Mouse (Mus musculus) limb, embryonic 13.5 days (tissue): ENCODE data around the gene F5. TPM values are rescaled to one million over a fixed set of nuclear protein-coding genes. Genes with fewer than 3 reads are reported as not detected.

Experiments used
- ATAC-seq: fragments of 200-750 bp; cut with Nextera tagmentation; 2 replicates; pipeline ENCODE4 v1.8.0; 2017; ENCODE audit warnings: low read depth, moderate number of reproducible peaks, moderate TSS enrichment; ENCODE audit not compliant: low FRiP score
- H3K27ac ChIP-seq: fragments of 300-500 bp; sonication (generic); 2 replicates; pipeline ENCODE4 v1.5.1; 2015; ENCODE audit warnings: inconsistent platforms, mild to moderate bottlenecking, moderate library complexity
- H3K27me3 ChIP-seq: fragments of 300-500 bp; sonication (generic); 2 replicates; pipeline ENCODE4 v1.6.1; 2015; ENCODE audit warnings: mild to moderate bottlenecking, inconsistent platforms
- H3K36me3 ChIP-seq: fragments of 300-500 bp; sonication (generic); 2 replicates; pipeline ENCODE4 v1.6.1; 2015; ENCODE audit warnings: inconsistent platforms, mild to moderate bottlenecking, moderate library complexity
- H3K4me1 ChIP-seq: fragments of 300-500 bp; sonication (generic); 2 replicates; pipeline ENCODE4 v1.6.1; 2015; ENCODE audit warnings: inconsistent platforms
- H3K4me2 ChIP-seq: fragments of 300-500 bp; sonication (generic); replicated peaks from 2 replicates; pipeline ENCODE4 v1.6.1; 2015; ENCODE audit warnings: inconsistent platforms, mild to moderate bottlenecking, moderate library complexity
- H3K4me3 ChIP-seq: fragments of 300-500 bp; sonication (generic); 2 replicates; pipeline ENCODE4 v1.5.1; 2015; ENCODE audit warnings: moderate library complexity, mild to moderate bottlenecking, inconsistent platforms
- H3K9ac ChIP-seq: fragments of 300-500 bp; sonication (generic); 2 replicates; pipeline ENCODE4 v1.6.1; 2015; ENCODE audit warnings: mild to moderate bottlenecking, inconsistent platforms
- H3K9me3 ChIP-seq: fragments of 300-500 bp; sonication (generic); 2 replicates; pipeline ENCODE4 v1.6.1; 2016; ENCODE audit warnings: inconsistent platforms
- WGBS: fragments of 180-500 bp; shearing (Covaris S2); methylation state at CpG from one replicate; pipeline ENCODE4 v1.1.7; 2015; 5-methylcytosine and 5-hydroxymethylcytosine counted together
- polyA plus RNA-seq: library from polyadenylated mRNA; unstranded; fragments of >200 nt; fragmentation: Nextera tagmentation; extraction: Ambion mirVana; gene quantifications from 2 replicates; pipeline ENCODE4 v1.2.1, GENCODE M21; 2015

Gene F5
- polyA plus RNA-seq, 1 experiment from 2014 or later = 0.09 TPM

DNA sequence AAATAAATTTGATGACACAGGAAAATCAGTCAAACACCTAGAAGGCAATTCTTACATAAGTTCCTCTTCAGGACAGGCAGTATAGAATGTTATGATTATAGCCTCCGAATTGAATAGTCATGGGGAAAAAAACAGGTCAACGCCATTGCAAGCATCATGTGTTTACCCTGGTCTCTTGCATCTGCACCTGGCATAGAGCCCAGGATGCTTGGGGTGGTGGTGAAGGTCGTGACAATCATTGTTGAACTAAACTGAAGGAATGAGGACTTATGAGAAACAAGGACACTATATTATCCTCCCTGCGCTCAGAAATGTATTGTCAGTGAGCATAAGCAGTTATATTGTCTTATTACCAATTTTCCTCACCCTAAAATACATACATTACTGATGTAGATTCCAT lies 17.2 kb downstream of the F5 start:
- Histone ChIP-seq H3K27ac (no peak overlapping the region), H3K4me3 (no peak overlapping the region), H3K9ac (no peak overlapping the region), H3K4me1 (no peaks in the 10 kb centered on the region), H3K4me2 (no peak overlapping the region), H3K9me3 (no peaks in the 10 kb centered on the region), H3K27me3 (no peaks in the 10 kb centered on the region), H3K36me3 (no peaks in the 10 kb centered on the region)
- no peak for ATAC-seq
- WGBS = 76% methylated on average over 4 of the region's 4 CpGs

DNA sequence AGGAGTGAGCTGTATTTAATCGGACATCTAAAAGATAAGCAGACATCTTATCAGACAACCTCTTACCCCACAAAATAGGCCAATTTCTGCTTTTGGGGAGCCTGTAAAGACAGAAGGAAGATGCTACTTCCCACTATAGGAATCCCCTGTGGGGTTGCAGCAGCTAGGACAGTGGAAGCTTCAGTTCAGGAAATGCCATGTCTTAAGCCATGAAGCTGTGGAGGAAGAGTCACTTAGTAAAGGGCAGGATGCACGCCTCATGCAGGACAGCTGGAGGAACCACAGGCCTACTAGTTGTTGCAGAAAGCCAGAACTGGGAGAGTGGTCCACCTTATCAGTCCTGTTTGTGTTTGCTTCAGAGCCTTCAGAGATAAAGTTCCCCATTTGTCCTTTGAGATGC lies 18.8 kb downstream of the F5 start:
- no peaks in the 10 kb centered on the region for H3K27me3 ChIP-seq
- no peaks in the 10 kb centered on the region for H3K9me3 ChIP-seq
- H3K4me2 ChIP-seq = no peak overlapping the region
- H3K36me3 ChIP-seq = no peaks in the 10 kb centered on the region
- 90% methylated on average over 2 of the region's 2 CpGs for WGBS
- H3K4me3 ChIP-seq = no peak overlapping the region
- H3K4me1 ChIP-seq = no peaks in the 10 kb centered on the region
- no peak overlapping the region for H3K9ac ChIP-seq
- ATAC-seq = no peak
- no peak overlapping the region for H3K27ac ChIP-seq

DNA sequence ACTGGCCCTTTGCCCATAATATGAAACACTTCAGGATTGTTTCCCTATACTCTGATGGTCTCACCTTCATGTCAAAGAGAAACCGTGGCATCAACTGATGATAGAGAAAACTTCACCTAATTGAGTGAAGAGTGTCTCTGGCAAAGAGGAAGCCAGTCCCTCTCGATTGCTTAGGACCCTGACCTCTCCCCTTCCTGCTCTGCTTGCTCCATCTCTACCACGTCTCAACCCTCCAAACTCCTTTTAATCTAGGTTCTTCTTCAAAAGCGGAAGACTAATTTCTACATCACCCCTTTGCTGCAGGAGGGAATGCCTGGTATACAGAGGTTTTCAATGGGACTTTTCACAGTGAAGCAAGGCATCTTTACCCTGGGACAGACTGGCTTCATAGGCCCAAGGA lies 21.5 kb downstream of the F5 start:
- Histone ChIP-seq H3K4me3 (no peak overlapping the region), H3K4me2 (no peak overlapping the region)
- 81% methylated on average over 4 of the region's 4 CpGs for WGBS

DNA sequence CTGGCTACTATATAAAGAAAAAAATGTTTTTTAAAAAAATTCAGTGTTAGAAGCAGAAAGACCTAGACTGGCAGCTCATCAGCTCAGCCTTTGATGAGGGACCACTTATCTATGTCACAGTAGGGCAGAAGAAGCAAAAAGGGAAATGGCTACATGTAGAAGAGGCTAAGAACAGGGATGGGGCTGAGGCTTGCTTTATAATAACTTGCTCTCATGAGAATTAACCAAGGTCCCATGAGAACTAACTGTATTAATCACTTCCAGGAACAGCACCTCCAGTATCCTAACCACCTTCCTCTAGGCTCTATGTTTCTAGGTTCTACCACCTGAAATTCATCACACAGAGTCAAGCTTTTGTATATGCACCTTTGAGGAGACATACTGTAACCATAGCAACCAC lies 25.2 kb downstream of the F5 start:
- H3K27me3 ChIP-seq = no peaks in the 10 kb centered on the region
- no peaks in the 10 kb centered on the region for H3K4me1 ChIP-seq
- ATAC-seq = no peak
- H3K4me2 ChIP-seq = no peak overlapping the region
- no peak overlapping the region for H3K4me3 ChIP-seq
- H3K9ac ChIP-seq = no peak overlapping the region
- no peak overlapping the region for H3K27ac ChIP-seq
- no peaks in the 10 kb centered on the region for H3K36me3 ChIP-seq
- H3K9me3 ChIP-seq = no peaks in the 10 kb centered on the region

More for the DNA sequence above, 21.5 kb downstream of the F5 start:
- Histone ChIP-seq H3K9me3 (no peaks in the 10 kb centered on the region), H3K9ac (no peak overlapping the region), H3K27me3 (no peaks in the 10 kb centered on the region), H3K27ac (no peak overlapping the region), H3K36me3 (no peaks in the 10 kb centered on the region), H3K4me1 (no peaks in the 10 kb centered on the region)
- no peak for ATAC-seq

DNA sequence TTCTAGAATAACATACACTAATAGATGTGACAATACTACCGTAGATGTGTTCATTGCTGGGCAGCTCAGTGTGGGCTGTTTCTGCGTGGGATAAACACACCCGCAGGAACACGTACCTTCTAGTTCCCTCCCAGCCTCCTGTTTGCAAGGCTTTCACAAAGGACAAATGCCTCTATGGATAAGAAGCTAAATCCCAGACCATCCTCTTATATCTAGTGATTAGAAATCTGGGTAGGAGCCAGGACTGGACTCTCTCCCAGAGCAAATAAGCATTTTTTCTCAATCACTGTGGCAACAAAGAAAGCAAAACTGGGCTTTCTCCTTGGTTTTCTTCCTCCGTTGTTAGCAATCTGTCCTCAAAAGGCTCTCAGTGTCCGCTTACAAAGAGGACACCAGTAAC lies 26.8 kb downstream of the F5 start:
- H3K27ac ChIP-seq = no peak overlapping the region
- H3K4me2 ChIP-seq = no peak overlapping the region
- no peaks in the 10 kb centered on the region for H3K36me3 ChIP-seq
- ATAC-seq = no peak
- H3K27me3 ChIP-seq = no peaks in the 10 kb centered on the region
- WGBS = 89% methylated on average over 6 of the region's 6 CpGs
- no peaks in the 10 kb centered on the region for H3K9me3 ChIP-seq
- H3K4me1 ChIP-seq = no peaks in the 10 kb centered on the region
- H3K9ac ChIP-seq = no peak overlapping the region
- no peak overlapping the region for H3K4me3 ChIP-seq

DNA sequence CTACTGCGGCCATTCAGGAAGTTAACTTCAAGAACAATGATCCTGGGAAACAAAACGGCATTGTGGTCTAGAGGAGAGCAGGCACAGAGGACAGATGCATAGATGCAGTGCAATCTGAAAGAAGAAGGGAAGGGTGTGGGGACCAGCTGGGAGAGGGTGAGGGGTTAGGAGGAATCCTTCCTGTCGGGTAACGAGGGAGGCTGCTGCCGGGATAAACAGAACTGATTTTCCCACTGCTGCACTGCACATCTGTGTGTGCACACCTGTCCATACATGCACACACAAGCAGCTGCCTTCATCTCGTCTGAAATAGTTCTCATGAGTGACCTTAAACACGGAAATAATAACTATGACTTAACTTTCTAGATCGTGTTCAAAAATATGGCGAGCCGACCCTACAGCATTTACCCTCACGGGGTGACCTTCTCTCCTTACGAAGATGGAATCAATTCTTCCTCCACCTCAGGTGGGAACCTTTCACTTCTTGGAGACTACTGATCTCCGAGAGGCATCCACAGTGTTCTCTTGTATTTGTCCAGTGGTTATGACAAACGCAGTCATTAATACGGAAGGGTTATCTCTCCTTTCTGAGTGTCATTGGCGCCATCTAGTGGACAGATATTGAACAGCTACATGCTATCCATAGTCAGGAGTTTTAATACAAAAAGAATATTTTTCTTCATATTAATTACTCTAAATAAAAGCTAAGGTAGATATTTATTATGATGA lies 32.7 kb downstream of the F5 start:
- H3K27me3 ChIP-seq = 0 out of 2 replicates have a peak, but pooled peaks cover 4% of the 10 kb centered on the region
- H3K4me1 ChIP-seq = no peaks in the 10 kb centered on the region
- H3K9me3 ChIP-seq = no peaks in the 10 kb centered on the region
- peak overlapping the region; percentile 22 for H3K4me3 ChIP-seq
- WGBS = 45% methylated on average over 16 of the region's 16 CpGs
- H3K36me3 ChIP-seq = no peaks in the 10 kb centered on the region
- no peak overlapping the region for H3K27ac ChIP-seq
- peak overlapping the region; percentile 51 for H3K4me2 ChIP-seq
- no peak for ATAC-seq
- H3K9ac ChIP-seq = peak overlapping the region; percentile 8; the same call in 1 of the 2 replicates

DNA sequence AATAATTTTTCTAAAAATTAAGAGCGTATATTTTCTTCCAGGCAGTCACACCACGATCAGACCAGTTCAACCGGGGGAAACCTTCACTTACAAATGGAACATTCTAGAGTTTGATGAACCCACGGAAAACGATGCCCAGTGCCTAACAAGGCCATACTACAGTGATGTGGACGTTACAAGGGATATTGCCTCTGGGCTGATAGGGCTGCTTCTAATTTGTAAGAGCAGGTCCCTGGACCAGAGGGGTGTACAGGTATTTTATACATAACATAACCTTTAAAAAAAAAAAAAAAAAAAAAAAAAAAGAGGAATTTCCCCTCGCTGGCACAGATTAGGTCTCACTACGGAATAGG lies 33.2 kb downstream of the F5 start:
- ATAC-seq = no peak
- H3K9me3 ChIP-seq = no peaks in the 10 kb centered on the region
- no peak overlapping the region for H3K27ac ChIP-seq
- H3K27me3 ChIP-seq = 0 out of 2 replicates have a peak, but pooled peaks cover 4% of the 10 kb centered on the region
- no peak overlapping the region for H3K9ac ChIP-seq
- 44% methylated on average over 8 of the region's 8 CpGs for WGBS
- H3K4me1 ChIP-seq = no peaks in the 10 kb centered on the region
- no peak overlapping the region for H3K4me2 ChIP-seq
- no peak overlapping the region for H3K4me3 ChIP-seq
- H3K36me3 ChIP-seq = no peaks in the 10 kb centered on the region

DNA sequence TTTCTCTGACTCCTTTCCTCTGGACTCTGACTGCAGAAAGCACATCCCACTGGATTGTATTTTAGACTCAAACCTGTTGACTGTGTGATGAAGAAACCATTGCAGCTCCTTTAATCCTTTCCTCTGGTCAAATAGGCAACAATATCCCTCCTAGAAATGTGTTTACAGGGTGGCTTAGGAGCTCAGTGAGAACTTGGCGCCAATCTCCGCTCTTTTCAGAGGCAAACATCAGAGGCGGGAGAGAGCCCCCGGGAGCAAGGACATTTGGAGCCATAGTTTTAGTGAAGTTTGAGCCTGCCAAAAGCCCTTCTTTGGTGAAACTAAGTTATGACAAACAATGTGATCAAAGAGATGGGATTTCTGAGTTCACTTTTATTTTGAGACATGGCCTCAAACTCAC lies 33.7 kb downstream of the F5 start:
- no peak overlapping the region for H3K4me2 ChIP-seq
- no peak for ATAC-seq
- H3K4me1 ChIP-seq = no peaks in the 10 kb centered on the region
- no peak overlapping the region for H3K9ac ChIP-seq
- H3K27me3 ChIP-seq = 0 out of 2 replicates have a peak, but pooled peaks cover 4% of the 10 kb centered on the region
- no peaks in the 10 kb centered on the region for H3K9me3 ChIP-seq
- no peak overlapping the region for H3K4me3 ChIP-seq
- 61% methylated on average over 4 of the region's 4 CpGs for WGBS
- no peak overlapping the region for H3K27ac ChIP-seq
- H3K36me3 ChIP-seq = no peaks in the 10 kb centered on the region

DNA sequence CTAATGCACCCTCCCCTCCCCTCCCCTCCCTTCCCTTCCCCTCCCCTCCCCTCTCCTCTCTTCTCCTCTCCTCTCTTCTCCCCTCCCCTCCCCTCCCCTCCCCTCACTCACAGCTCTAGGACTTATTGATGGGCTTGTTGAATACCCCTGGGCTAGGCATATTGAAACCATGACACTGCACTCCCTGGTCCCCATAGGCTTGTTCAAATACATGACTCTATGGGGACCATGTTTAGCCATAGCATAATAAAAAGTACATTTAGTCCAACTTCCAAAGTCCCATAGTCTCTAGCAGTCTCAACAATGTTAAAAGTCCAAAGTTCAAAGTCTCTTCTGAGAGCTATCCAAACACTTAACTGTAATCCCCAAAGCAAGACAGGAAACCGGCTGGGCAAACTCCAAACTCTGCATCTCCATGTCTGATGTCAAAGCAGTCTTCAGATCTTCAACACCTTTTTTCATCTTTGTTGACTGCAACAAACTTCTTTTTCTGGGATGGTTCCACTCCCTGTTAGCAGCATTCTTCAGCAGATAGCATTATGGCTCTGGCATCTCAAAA lies 35.4 kb downstream of the F5 start:
- H3K4me1 ChIP-seq = no peaks in the 10 kb centered on the region
- no peaks in the 10 kb centered on the region for H3K36me3 ChIP-seq
- 91% methylated on average over 1 of the region's 1 CpGs for WGBS
- no peak overlapping the region for H3K9ac ChIP-seq
- ATAC-seq = no peak
- 0 out of 2 replicates have a peak, but pooled peaks cover 4% of the 10 kb centered on the region for H3K27me3 ChIP-seq
- no peak overlapping the region for H3K4me3 ChIP-seq
- H3K4me2 ChIP-seq = no peak overlapping the region
- H3K9me3 ChIP-seq = no peaks in the 10 kb centered on the region
- no peak overlapping the region for H3K27ac ChIP-seq

DNA sequence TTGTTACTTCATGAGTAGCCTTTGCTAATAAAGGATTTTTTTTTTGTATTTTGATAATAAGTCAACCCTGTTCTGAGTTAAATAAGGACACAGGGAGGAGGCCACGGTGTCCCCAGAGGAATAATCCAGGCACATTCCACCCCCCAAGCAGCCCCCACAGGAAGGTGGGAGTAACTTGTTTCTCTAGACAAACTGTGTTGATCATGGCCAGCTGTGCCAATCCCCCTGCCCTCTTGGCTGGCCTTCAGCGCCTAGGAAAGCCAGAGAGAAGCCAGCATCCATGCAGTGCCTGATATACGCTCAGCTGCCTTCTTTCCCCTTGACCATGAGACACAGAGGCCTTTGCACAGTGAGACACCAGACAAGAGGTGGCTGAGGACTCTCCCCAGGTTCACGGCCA lies 47.9 kb downstream of the F5 start:
- H3K9ac ChIP-seq = no peak overlapping the region
- ATAC-seq = no peak
- no peaks in the 10 kb centered on the region for H3K4me1 ChIP-seq
- no peaks in the 10 kb centered on the region for H3K27me3 ChIP-seq
- no peaks in the 10 kb centered on the region for H3K36me3 ChIP-seq
- no peak overlapping the region for H3K4me3 ChIP-seq
- H3K9me3 ChIP-seq = no peaks in the 10 kb centered on the region; the same call in 1 of the 2 replicates
- no peak overlapping the region for H3K4me2 ChIP-seq
- 94% methylated on average over 4 of the region's 4 CpGs for whole genome bisulfite sequencing
- H3K27ac ChIP-seq = no peak overlapping the region

DNA sequence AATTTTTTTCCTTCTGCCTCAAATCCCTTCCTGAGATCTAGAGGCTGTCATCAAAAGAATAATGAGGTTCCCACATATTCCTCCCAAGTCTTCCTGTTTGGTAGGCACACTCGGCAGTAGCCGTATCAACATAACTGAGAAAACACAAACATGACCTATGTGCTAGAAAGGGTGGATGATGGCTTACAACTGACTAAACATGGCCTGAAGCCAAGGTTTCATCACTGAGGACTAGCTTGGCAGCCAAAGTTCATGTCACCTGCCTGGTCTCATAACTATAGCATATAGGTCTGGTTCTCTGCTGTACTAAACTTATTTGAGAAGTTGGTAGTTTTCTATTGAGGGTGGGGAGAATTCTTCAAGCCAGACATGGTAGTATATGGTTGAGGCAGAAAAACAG lies 56.8 kb downstream of the F5 start:
- Histone ChIP-seq H3K9me3 (no peaks in the 10 kb centered on the region), H3K4me2 (no peak overlapping the region), H3K4me1 (no peaks in the 10 kb centered on the region), H3K4me3 (no peak overlapping the region), H3K9ac (no peak overlapping the region), H3K27ac (no peak overlapping the region), H3K27me3 (no peaks in the 10 kb centered on the region), H3K36me3 (no peaks in the 10 kb centered on the region)
- no peak for ATAC-seq
- 91% methylated on average over 2 of the region's 2 CpGs for WGBS

DNA sequence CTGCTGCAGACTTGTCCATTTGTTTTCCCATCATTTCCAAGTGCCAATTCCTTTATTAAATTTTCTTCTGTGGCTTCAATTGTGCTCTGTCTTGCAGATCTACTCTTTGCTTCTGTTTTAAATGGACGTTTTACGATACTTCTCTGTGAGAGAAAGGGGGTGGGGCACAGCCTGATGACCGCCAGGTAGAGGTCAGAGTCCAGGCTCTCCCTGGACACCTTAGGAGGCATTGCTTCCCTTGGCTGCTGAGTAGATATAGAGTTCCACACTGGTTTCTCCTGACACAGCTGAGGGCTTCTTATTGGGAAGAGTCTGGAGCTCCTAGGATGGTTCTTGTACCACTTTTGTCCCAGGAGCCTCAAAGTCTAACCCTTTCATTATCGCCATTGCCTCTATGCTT lies 59.3 kb downstream of the F5 start:
- Histone ChIP-seq H3K4me3 (no peak overlapping the region), H3K4me2 (no peak overlapping the region), H3K4me1 (no peaks in the 10 kb centered on the region), H3K27ac (no peak overlapping the region), H3K27me3 (no peaks in the 10 kb centered on the region), H3K9me3 (no peaks in the 10 kb centered on the region), H3K9ac (no peak overlapping the region), H3K36me3 (no peaks in the 10 kb centered on the region)
- 79% methylated on average over 4 of the region's 4 CpGs for WGBS
- no peak for ATAC-seq

DNA sequence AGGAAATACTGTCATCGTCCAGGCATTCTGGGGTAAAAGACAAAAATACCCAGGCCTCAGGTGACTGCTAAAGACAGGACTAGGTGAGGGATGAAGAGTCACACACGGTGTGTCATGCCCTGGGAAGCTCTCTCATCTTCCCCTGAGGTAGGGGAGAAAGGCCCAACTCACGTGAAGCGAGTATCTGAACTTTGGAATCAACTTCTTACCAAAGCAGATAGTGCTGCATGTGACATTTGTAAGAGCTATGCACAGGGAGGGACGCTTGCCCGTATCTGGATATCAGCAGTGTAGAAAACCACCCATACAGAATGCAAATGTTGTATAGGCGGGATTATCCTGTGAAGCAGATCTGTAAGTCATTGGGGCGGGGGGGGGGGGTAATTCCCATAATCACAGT lies 61.0 kb downstream of the F5 start:
- Histone ChIP-seq H3K4me1 (no peaks in the 10 kb centered on the region), H3K9me3 (no peaks in the 10 kb centered on the region), H3K9ac (no peak overlapping the region), H3K27ac (no peak overlapping the region), H3K27me3 (0 out of 2 replicates have a peak, but pooled peaks cover 3% of the 10 kb centered on the region), H3K36me3 (no peaks in the 10 kb centered on the region), H3K4me3 (no peak overlapping the region), H3K4me2 (no peak overlapping the region)
- 80% methylated on average over 8 of the region's 8 CpGs for WGBS
- no peak for ATAC-seq
